Mouse (Mus musculus) embryo, embryonic 10.5 days (tissue): ENCODE measurements at regions not wholly inside any gene's neighbourhood (a gene's known extent, or its start where the extent isn't known, plus 50 kb on each side); places are given as distances from the start of the nearest gene placed in this dataset.

ENCODE experiments used
- DNase-seq: peaks from one replicate; pipeline ENCODE4 v3.0.0-alpha.2; 2015; ENCODE audit warnings: low spot score

- DNase-seq = no peak
Measured at GRCm38 (mm10) chr2:3940786-3941185, 76.7 kb upstream of the Frmd4a start.

- no peak for DNase-seq
Measured at GRCm38 (mm10) chr2:3941496-3941895, 76.0 kb upstream of the Frmd4a start.

DNA sequence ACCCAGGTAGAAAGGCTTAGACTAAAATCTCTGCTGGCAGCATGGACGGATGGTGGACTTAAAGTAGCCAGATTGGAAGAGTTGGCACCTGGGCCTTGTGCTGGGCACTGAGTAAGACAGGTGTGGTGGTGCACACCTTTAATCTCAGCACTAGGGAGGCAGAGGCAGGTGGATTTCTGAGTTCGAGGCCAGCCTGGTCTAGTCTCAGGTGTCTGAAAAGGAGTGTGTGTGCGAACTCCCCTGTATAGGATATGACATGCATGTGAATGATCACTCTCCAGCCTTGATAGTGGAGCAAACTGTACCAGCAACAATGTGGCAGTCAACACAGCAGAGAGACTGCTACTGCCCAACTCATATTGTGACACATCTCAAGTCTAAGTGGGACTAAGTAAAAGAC lies 70.1 kb upstream of the Frmd4a start:
- no peak for DNase-seq

GRCm38 (mm10) chr2:3948331-3948730 lies 69.2 kb upstream of the Frmd4a start:
- no peak for DNase-seq

DNA sequence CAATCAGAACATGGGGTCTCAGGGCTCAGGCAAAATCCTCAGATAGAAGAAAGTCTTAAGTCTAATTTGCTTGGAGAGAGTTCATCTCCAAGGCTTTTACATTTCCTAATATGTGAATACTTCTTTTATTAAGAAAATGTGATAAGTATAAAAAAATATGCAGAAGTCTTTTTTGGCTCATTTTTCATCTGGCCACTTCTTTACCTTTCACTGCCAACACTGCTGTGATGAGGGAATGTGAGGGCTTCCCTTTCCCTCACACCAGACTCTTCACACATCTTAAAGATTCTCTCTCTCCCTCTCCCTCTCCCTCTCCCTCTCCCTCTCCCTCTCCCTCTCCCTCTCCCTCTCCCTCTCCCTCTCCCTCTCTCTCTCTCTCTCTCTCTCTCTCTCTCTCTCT lies 60.0 kb upstream of the Frmd4a start:
- DNase-seq = no peak

DNA sequence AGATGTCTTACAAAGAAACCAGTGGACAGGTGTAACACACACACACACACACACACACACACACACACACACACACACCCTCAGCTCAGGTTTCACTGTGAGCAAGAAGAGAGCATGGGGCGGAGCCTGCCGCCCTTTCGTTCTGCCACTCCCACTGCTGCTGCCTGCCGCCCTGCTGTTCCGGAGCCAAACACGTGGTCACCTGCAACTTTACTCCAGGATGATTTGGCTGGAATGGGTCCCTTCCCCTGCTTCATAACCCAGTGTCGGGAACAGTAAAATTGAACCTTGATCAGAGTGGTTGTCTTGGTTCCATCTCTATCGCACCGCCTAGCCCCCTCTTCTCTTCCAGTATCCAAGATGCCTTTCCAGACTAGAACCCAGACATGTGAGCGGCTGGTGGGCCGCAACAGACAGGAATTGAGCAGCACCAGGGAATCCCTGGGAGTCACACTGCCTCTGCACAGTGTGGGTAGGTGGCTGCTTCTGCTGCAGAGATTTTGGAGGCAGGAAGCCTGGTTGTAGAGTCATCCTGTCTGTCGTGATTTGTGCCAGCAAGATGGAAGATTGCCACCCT lies 59.4 kb upstream of the Frmd4a start:
- DNase-seq = peak; percentile 55

DNA sequence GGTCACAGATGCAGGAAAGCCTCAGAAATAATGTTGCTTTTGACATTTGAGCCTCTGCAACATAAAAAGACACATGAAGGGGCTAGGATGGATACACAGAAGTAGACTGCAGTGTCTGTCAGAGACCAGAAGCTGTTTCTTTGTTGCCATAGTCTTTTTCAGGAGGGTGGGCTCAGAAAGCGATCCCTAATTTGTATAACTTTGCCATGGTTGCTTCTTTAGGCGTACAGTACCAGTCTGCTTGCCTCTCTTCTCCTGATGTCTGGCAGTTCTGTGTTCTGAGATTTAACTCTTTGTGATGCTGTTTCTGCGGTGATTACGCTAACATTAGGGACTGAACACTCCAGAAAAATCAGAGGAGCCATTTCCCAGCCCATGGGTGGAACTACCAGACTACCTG lies 58.8 kb upstream of the Frmd4a start:
- DNase-seq = no peak

- no peak for DNase-seq
Measured at GRCm38 (mm10) chr2:3959181-3959580, 58.3 kb upstream of the Frmd4a start.

GRCm38 (mm10) chr2:3960213-3960612 lies 57.3 kb upstream of the Frmd4a start:
- no peak for DNase-seq

DNA sequence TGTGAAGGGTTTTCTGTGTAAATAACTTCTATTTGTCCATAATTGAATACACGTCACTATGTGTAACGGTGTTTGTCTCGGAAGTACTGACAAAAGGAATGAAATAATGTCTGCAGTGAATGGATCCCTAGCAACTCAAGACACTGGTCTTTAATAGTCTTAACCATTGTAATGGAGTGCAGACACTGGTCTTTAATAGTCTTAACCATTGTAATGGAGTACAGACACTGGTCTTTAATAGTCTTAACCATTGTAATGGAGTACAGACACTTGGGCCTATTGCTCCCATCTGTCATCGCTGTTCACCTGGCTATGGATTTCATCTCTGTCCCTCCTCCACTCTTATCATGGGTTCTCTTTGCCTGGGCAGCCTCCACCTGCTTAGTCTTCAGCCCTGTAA lies 53.2 kb upstream of the Frmd4a start:
- peak; percentile 87 for DNase-seq
